Mouse (Mus musculus) kidney, adult 2 months (tissue): ENCODE measurements around the gene Tnfsf11.

Experiments used
- CTCF ChIP-seq: fragments of 200-500 bp; conservative IDR thresholded peaks from 2 replicates; pipeline ENCODE4 v1.5.1; 2011; ENCODE audit warnings: low read depth, mild to moderate bottlenecking, control low read depth, low read length, moderate library complexity, mixed read lengths; ENCODE audit not compliant: insufficient read depth, insufficient read length
- POLR2A ChIP-seq: fragments of 200-500 bp; IDR thresholded peaks from one replicate; pipeline ENCODE4 v1.6.1; 2011; ENCODE audit warnings: low read depth, low read length, control low read depth

GRCm38 (mm10) chr14:78352865-78353264 lies 45.0 kb upstream of the Tnfsf11 start:
- no peak for TF ChIP-seq CTCF
- no peak for TF ChIP-seq POLR2A
